ENCODE assay signal across 8 mouse cellular contexts in genomic region chr2:165885225-165885950, GRCm38 (mm10). TPM values are rescaled to one million over a fixed set of nuclear protein-coding genes. Genes with fewer than 3 reads are reported as not detected.
DNase-seq lines count a peak whose midpoint lies in the region; ATAC-seq and TF ChIP-seq lines count a peak whose summit lies in the region.

No protein-coding gene starts in this region.

- H3K4me3 ChIP-seq in embryonic facial prominence, embryonic 11.5 days (ENCODE audit: low read depth, low read length) = no peak overlapping the region
- H3K4me3 ChIP-seq in heart, embryonic 11.5 days (ENCODE audit: low read depth, low read length) = peak overlapping the region; percentile 19
- H3K4me3 ChIP-seq in testis, adult 2 months (ENCODE audit: control insufficient read depth, low read depth, low read length) = no peak overlapping the region

- H3K36me3 ChIP-seq in embryonic facial prominence, embryonic 11.5 days (replicated peaks; ENCODE audit: control insufficient read depth, insufficient read depth, low read depth, low read length) = no peaks in the 10 kb centered on the region
- no peaks in the 10 kb centered on the region for H3K36me3 ChIP-seq in heart, embryonic 11.5 days (ENCODE audit: control insufficient read depth, insufficient read depth, low read length)
- H3K36me3 ChIP-seq in testis, adult 2 months (ENCODE audit: control insufficient read depth, insufficient read depth, low read length) = no peaks in the 10 kb centered on the region

- 5% methylated on average over 13 of the region's 17 CpGs for WGBS in embryonic facial prominence, embryonic 11.5 days
- 6% methylated on average over 14 of the region's 17 CpGs for WGBS in heart, embryonic 11.5 days (ENCODE audit: insufficient replicate concordance)

- peaks cover 49% of the 10 kb centered on the region for H3K4me1 ChIP-seq in embryonic facial prominence, embryonic 11.5 days (ENCODE audit: control insufficient read depth, insufficient read depth, low read length)
- peaks cover 96% of the 10 kb centered on the region for H3K4me1 ChIP-seq in heart, embryonic 11.5 days (ENCODE audit: control insufficient read depth, insufficient read depth, low read length)
- H3K4me1 ChIP-seq in testis, adult 2 months (ENCODE audit: control insufficient read depth, insufficient read depth, low read length) = peaks cover 27% of the 10 kb centered on the region

- no peaks in the 10 kb centered on the region for H3K27me3 ChIP-seq in embryonic facial prominence, embryonic 11.5 days (ENCODE audit: control insufficient read depth, insufficient read depth, low read length)
- H3K27me3 ChIP-seq in heart, embryonic 11.5 days (ENCODE audit: control insufficient read depth, insufficient read depth, low read length) = no peaks in the 10 kb centered on the region
- no peaks in the 10 kb centered on the region for H3K27me3 ChIP-seq in testis, adult 2 months (ENCODE audit: control insufficient read depth, insufficient read depth, low read length)

- DNase-seq in B cell, adult 2 months = peak; percentile 72 to 76
- peak; percentile 86 to 93 for DNase-seq in adrenal gland, adult (ENCODE audit: inconsistent age in 2 of 2, low spot score in 1 of 2)
- peak; percentile 79 for DNase-seq in embryonic facial prominence, embryonic 11.5 days (ENCODE audit: low spot score)
- DNase-seq in kidney, adult 9 months = peak; percentile 86
- peak; percentile 90 for DNase-seq in liver
- DNase-seq in naive thymus-derived CD4-positive, alpha-beta T cell, adult 2 months (ENCODE audit: low read depth) = peak; percentile 85

- no peak for TF ChIP-seq CTCF in testis, adult 2 months (IDR thresholded peaks at IDR 0.05; ENCODE audit: control insufficient read depth, insufficient read depth, insufficient replicate concordance, low read depth, low read length)

- peak; percentile 25; the same call in 1 of the 2 replicates for ATAC-seq in embryonic facial prominence, embryonic 11.5 days (replicated peaks; ENCODE audit: insufficient number of reproducible peaks, low FRiP score, low TSS enrichment, low read depth)
- ATAC-seq in heart, embryonic 11.5 days (replicated peaks; ENCODE audit: insufficient number of reproducible peaks, low FRiP score, low TSS enrichment) = peak; percentile 52

- peak overlapping the region; percentile 95 for H3K27ac ChIP-seq in embryonic facial prominence, embryonic 11.5 days (replicated peaks; ENCODE audit: low read depth, low read length)
- peak overlapping the region; percentile 100 for H3K27ac ChIP-seq in heart, embryonic 11.5 days (ENCODE audit: low read depth, low read length)
- H3K27ac ChIP-seq in testis, adult 2 months (ENCODE audit: control insufficient read depth, insufficient read depth, low read depth, low read length) = peak overlapping the region; percentile 55

- TF ChIP-seq POLR2A in testis, adult 2 months (IDR thresholded peaks at IDR 0.05; ENCODE audit: control insufficient read depth, low read depth, low read length) = no peak

- peak overlapping the region; percentile 17 for H3K4me2 ChIP-seq in embryonic facial prominence, embryonic 11.5 days (ENCODE audit: low read depth, low read length)
- peak overlapping the region; percentile 77 for H3K4me2 ChIP-seq in heart, embryonic 11.5 days

- H3K9ac ChIP-seq in embryonic facial prominence, embryonic 11.5 days (replicated peaks; ENCODE audit: low read length) = peak overlapping the region; percentile 66
- peak overlapping the region; percentile 88 for H3K9ac ChIP-seq in heart, embryonic 11.5 days (ENCODE audit: low read depth, low read length)

- no peaks in the 10 kb centered on the region for H3K9me3 ChIP-seq in embryonic facial prominence, embryonic 11.5 days (replicated peaks; ENCODE audit: control insufficient read depth, low read length)
- H3K9me3 ChIP-seq in heart, embryonic 11.5 days (replicated peaks; ENCODE audit: control insufficient read depth, low read length) = no peaks in the 10 kb centered on the region

RNA-seq across cellular contexts. Expression of gene Zmynd8, which starts 13.4 kb away (rescaled TPM):
- polyA plus RNA-seq in embryonic facial prominence, embryonic 11.5 days (2014; fragmentation: Nextera tagmentation; extraction: Ambion mirVana) = 36.1 and 36.8 TPM in 2 replicates
- 39.6 and 47.6 TPM in 2 replicates for polyA plus RNA-seq in heart, embryonic 11.5 days (2014; fragmentation: Nextera tagmentation; extraction: Ambion mirVana)
- polyA plus RNA-seq in testis, adult 2 months (2012; rRNA removed) = 3.0 and 4.2 TPM in 2 replicates
